In genomic region chr5:14723576-14723975, GRCm38 (mm10) we compare ENCODE assay signal across 28 mouse cellular contexts.
DNase-seq lines count a peak whose midpoint lies in the region; ATAC-seq and TF ChIP-seq lines count a peak whose summit lies in the region.
"Had no signal": no experiment of that assay in that cellular context is flagged by ENCODE, and none has a peak within 500 bp of the region (broad histone marks: within the 10 kb centered on the region; RNA-seq: fewer than 3 reads in every experiment).

No protein-coding gene starts in this region.

- no peak overlapping the region for H3K9ac ChIP-seq in forebrain, postnatal 0 days
- H3K9ac ChIP-seq in forebrain, embryonic 12.5 days = no peak overlapping the region
- H3K9ac ChIP-seq in midbrain, embryonic 14.5 days (replicated peaks; ENCODE audit: low read length) = no peak overlapping the region
- H3K9ac ChIP-seq in midbrain, embryonic 11.5 days (ENCODE audit: low read length) = no peak overlapping the region
- H3K9ac ChIP-seq in midbrain, embryonic 16.5 days (ENCODE audit: low read depth, low read length) = no peak overlapping the region
- no peak overlapping the region for H3K9ac ChIP-seq in heart, adult 2 months (ENCODE audit: low read depth, low read length)
- H3K9ac ChIP-seq: heart, embryonic 12.5 days; heart, embryonic 15.5 days; hindbrain, embryonic 15.5 days; intestine, embryonic 15.5 days had no signal

- 71% methylated on average over 3 of the region's 3 CpGs for WGBS in forebrain, postnatal 0 days
- 85% methylated on average over 3 of the region's 3 CpGs for WGBS in forebrain, embryonic 12.5 days
- WGBS in midbrain, embryonic 14.5 days = 76% methylated on average over 3 of the region's 3 CpGs
- WGBS in midbrain, embryonic 11.5 days = 82% methylated on average over 3 of the region's 3 CpGs
- 67% methylated on average over 3 of the region's 3 CpGs for WGBS in midbrain, embryonic 16.5 days
- 67% methylated on average over 3 of the region's 3 CpGs for WGBS in heart, adult 2 months

- ATAC-seq in forebrain, postnatal 0 days = peak; percentile 42
- ATAC-seq in forebrain, embryonic 12.5 days (ENCODE audit: low FRiP score) = no peak
- peak; percentile 24; the same call in 1 of the 2 replicates for ATAC-seq in midbrain, embryonic 14.5 days (ENCODE audit: low FRiP score, low TSS enrichment)
- ATAC-seq in midbrain, embryonic 11.5 days (ENCODE audit: low FRiP score) = no peak
- peak; percentile 54 for ATAC-seq in midbrain, embryonic 16.5 days
- ATAC-seq: forebrain, embryonic 16.5 days; intestine, embryonic 15.5 days; Patski had no signal

- no peaks in the 10 kb centered on the region for H3K36me3 ChIP-seq in forebrain, postnatal 0 days (ENCODE audit: insufficient read depth)
- no peaks in the 10 kb centered on the region for H3K36me3 ChIP-seq in forebrain, embryonic 12.5 days (replicated peaks)
- no peaks in the 10 kb centered on the region for H3K36me3 ChIP-seq in midbrain, embryonic 14.5 days (ENCODE audit: control insufficient read depth, insufficient read depth, low read length)
- H3K36me3 ChIP-seq in midbrain, embryonic 11.5 days (ENCODE audit: control insufficient read depth, insufficient read depth, low read length) = no peaks in the 10 kb centered on the region
- no peaks in the 10 kb centered on the region for H3K36me3 ChIP-seq in midbrain, embryonic 16.5 days (ENCODE audit: control insufficient read depth, insufficient read depth, low read length)
- no peaks in the 10 kb centered on the region for H3K36me3 ChIP-seq in heart, adult 2 months (ENCODE audit: control insufficient read depth, insufficient read depth, low read length)
- H3K36me3 ChIP-seq: forebrain, embryonic 10.5 days; G1E; heart, embryonic 12.5 days; heart, embryonic 15.5 days; intestine, embryonic 15.5 days had no signal

- H3K79me2 ChIP-seq in heart, adult 2 months (replicated peaks; ENCODE audit: control insufficient read depth, insufficient read depth, low read length) = no peaks in the 10 kb centered on the region

- no peak overlapping the region for H3K4me3 ChIP-seq in forebrain, postnatal 0 days (ENCODE audit: low read depth, low read length)
- H3K4me3 ChIP-seq in forebrain, embryonic 12.5 days (replicated peaks) = no peak overlapping the region
- no peak overlapping the region for H3K4me3 ChIP-seq in midbrain, embryonic 14.5 days (replicated peaks; ENCODE audit: low read depth, low read length)
- no peak overlapping the region for H3K4me3 ChIP-seq in midbrain, embryonic 11.5 days (ENCODE audit: low read depth, low read length)
- no peak overlapping the region for H3K4me3 ChIP-seq in midbrain, embryonic 16.5 days (ENCODE audit: low read depth, low read length)
- H3K4me3 ChIP-seq in heart, adult 2 months = no peak overlapping the region
- H3K4me3 ChIP-seq: forebrain, embryonic 10.5 days; gastrocnemius, adult 2 months; heart, embryonic 12.5 days; heart, embryonic 15.5 days; hindbrain, embryonic 15.5 days; intestine, embryonic 15.5 days had no signal

- no peaks in the 10 kb centered on the region for H3K27me3 ChIP-seq in forebrain, postnatal 0 days (ENCODE audit: insufficient read depth, low read length)
- no peaks in the 10 kb centered on the region for H3K27me3 ChIP-seq in forebrain, embryonic 12.5 days
- H3K27me3 ChIP-seq in midbrain, embryonic 14.5 days (ENCODE audit: control insufficient read depth, insufficient read depth, low read length) = no peaks in the 10 kb centered on the region
- no peaks in the 10 kb centered on the region for H3K27me3 ChIP-seq in midbrain, embryonic 11.5 days (ENCODE audit: control insufficient read depth, insufficient read depth, low read length)
- H3K27me3 ChIP-seq in midbrain, embryonic 16.5 days (ENCODE audit: control insufficient read depth, insufficient read depth, low read depth, low read length) = no peaks in the 10 kb centered on the region
- no peaks in the 10 kb centered on the region for H3K27me3 ChIP-seq in heart, adult 2 months (ENCODE audit: control insufficient read depth, insufficient read depth, low read length)
- H3K27me3 ChIP-seq: CH12.LX; heart, embryonic 12.5 days; heart, embryonic 15.5 days; hindbrain, embryonic 15.5 days; intestine, embryonic 15.5 days had no signal

- no peak for DNase-seq in forebrain, postnatal 0 days
- DNase-seq in midbrain, embryonic 14.5 days = peak; percentile 14
- DNase-seq in midbrain, embryonic 11.5 days (ENCODE audit: low spot score, missing footprints) = no peak
- peak; percentile 17 for DNase-seq in brain, adult 2 months (ENCODE audit: low read depth, low spot score)
- no peak for DNase-seq in heart, adult 2 months
- no peak for DNase-seq in T-cell, adult 2 months (ENCODE audit: low spot score)
- DNase-seq: adrenal gland, adult 2 months; adrenal gland, postnatal 14 days; B cell, adult 2 months; cerebellum, adult 18-20 months; cerebellum, adult 9-10 months; cerebellum, postnatal 14 days; gastrocnemius, adult 2 months; gastrocnemius, postnatal 14 days; heart, adult 11 months; heart, postnatal 10 days; heart, postnatal 4 days had no signal

- TF ChIP-seq CTCF in forebrain, postnatal 0 days (IDR thresholded peaks at IDR 0.05; ENCODE audit: low read depth) = no peak
- no peak for TF ChIP-seq CTCF in heart, adult 2 months (IDR thresholded peaks at IDR 0.05)

- no peaks in the 10 kb centered on the region for H3K9me3 ChIP-seq in forebrain, postnatal 0 days (ENCODE audit: low read length)
- H3K9me3 ChIP-seq in forebrain, embryonic 12.5 days = no peaks in the 10 kb centered on the region
- H3K9me3 ChIP-seq in midbrain, embryonic 14.5 days (ENCODE audit: control insufficient read depth, low read length) = no peaks in the 10 kb centered on the region
- H3K9me3 ChIP-seq in midbrain, embryonic 11.5 days (ENCODE audit: control insufficient read depth, low read length) = no peaks in the 10 kb centered on the region
- H3K9me3 ChIP-seq in midbrain, embryonic 16.5 days (replicated peaks; ENCODE audit: control insufficient read depth, low read length, poor library complexity, severe bottlenecking) = no peaks in the 10 kb centered on the region
- H3K9me3 ChIP-seq: forebrain, embryonic 10.5 days; G1E; heart, embryonic 15.5 days; hindbrain, embryonic 15.5 days; intestine, embryonic 15.5 days had no signal

- H3K4me1 ChIP-seq in forebrain, postnatal 0 days (ENCODE audit: insufficient read depth) = no peaks in the 10 kb centered on the region
- no peaks in the 10 kb centered on the region for H3K4me1 ChIP-seq in forebrain, embryonic 12.5 days
- H3K4me1 ChIP-seq in midbrain, embryonic 14.5 days (ENCODE audit: control insufficient read depth, insufficient read depth, low read length) = no peaks in the 10 kb centered on the region
- H3K4me1 ChIP-seq in midbrain, embryonic 11.5 days (ENCODE audit: control insufficient read depth, insufficient read depth, low read length) = no peaks in the 10 kb centered on the region
- H3K4me1 ChIP-seq in midbrain, embryonic 16.5 days (ENCODE audit: control insufficient read depth, insufficient read depth, low read length) = no peaks in the 10 kb centered on the region; the same call in 1 of the 2 replicates
- no peaks in the 10 kb centered on the region for H3K4me1 ChIP-seq in heart, adult 2 months (ENCODE audit: control insufficient read depth, insufficient read depth, low read length)
- H3K4me1 ChIP-seq: forebrain, embryonic 10.5 days; heart, embryonic 12.5 days; heart, embryonic 15.5 days; hindbrain, embryonic 15.5 days; intestine, embryonic 15.5 days had no signal

- no peak overlapping the region for H3K27ac ChIP-seq in forebrain, postnatal 0 days (ENCODE audit: low read depth, low read length)
- no peak overlapping the region for H3K27ac ChIP-seq in forebrain, embryonic 12.5 days
- no peak overlapping the region for H3K27ac ChIP-seq in midbrain, embryonic 14.5 days (replicated peaks; ENCODE audit: low read depth, low read length)
- no peak overlapping the region for H3K27ac ChIP-seq in midbrain, embryonic 11.5 days (ENCODE audit: low read depth, low read length)
- H3K27ac ChIP-seq in midbrain, embryonic 16.5 days (ENCODE audit: low read length) = no peak overlapping the region
- no peak overlapping the region for H3K27ac ChIP-seq in heart, adult 2 months
- H3K27ac ChIP-seq: forebrain, embryonic 10.5 days; gastrocnemius, adult 2 months; heart, embryonic 15.5 days; hindbrain, embryonic 15.5 days; intestine, embryonic 15.5 days had no signal

- no peak overlapping the region for H3K4me2 ChIP-seq in forebrain, postnatal 0 days (ENCODE audit: low read depth)
- no peak overlapping the region for H3K4me2 ChIP-seq in forebrain, embryonic 12.5 days
- no peak overlapping the region for H3K4me2 ChIP-seq in midbrain, embryonic 14.5 days (ENCODE audit: low read length)
- H3K4me2 ChIP-seq in midbrain, embryonic 11.5 days = no peak overlapping the region
- H3K4me2 ChIP-seq in midbrain, embryonic 16.5 days (ENCODE audit: low read length) = no peak overlapping the region
- H3K4me2 ChIP-seq: heart, embryonic 12.5 days; heart, embryonic 15.5 days; hindbrain, embryonic 15.5 days; intestine, embryonic 15.5 days had no signal

- TF ChIP-seq POLR2A in heart, adult 2 months (IDR thresholded peaks at IDR 0.05; ENCODE audit: insufficient read depth, low read depth, low read length) = no peak

- no peak for TF ChIP-seq EP300 in heart, adult 2 months (IDR thresholded peaks at IDR 0.05; ENCODE audit: insufficient read depth, low read depth, low read length)

- intact Hi-C loops in heart, adult 2 months (cut with DNase I) = no loop called here

Comparison
In these comparisons a context has a peak if more than half of its experiments do, and no peak if none do; other contexts are left out.
1. ATAC-seq: peak in forebrain, postnatal 0 days (single experiment), midbrain, embryonic 14.5 days (single experiment) and midbrain, embryonic 16.5 days (single experiment); none in forebrain, embryonic 12.5 days (single experiment) and midbrain, embryonic 11.5 days (single experiment).
2. DNase-seq: peak in midbrain, embryonic 14.5 days (single experiment) and brain, adult 2 months (single experiment); none in forebrain, postnatal 0 days (single experiment), midbrain, embryonic 11.5 days (single experiment), heart, adult 2 months (0 of 2) and T-cell, adult 2 months (single experiment).